8 mouse cellular contexts compared by ENCODE assay signal in the genomic region with DNA sequence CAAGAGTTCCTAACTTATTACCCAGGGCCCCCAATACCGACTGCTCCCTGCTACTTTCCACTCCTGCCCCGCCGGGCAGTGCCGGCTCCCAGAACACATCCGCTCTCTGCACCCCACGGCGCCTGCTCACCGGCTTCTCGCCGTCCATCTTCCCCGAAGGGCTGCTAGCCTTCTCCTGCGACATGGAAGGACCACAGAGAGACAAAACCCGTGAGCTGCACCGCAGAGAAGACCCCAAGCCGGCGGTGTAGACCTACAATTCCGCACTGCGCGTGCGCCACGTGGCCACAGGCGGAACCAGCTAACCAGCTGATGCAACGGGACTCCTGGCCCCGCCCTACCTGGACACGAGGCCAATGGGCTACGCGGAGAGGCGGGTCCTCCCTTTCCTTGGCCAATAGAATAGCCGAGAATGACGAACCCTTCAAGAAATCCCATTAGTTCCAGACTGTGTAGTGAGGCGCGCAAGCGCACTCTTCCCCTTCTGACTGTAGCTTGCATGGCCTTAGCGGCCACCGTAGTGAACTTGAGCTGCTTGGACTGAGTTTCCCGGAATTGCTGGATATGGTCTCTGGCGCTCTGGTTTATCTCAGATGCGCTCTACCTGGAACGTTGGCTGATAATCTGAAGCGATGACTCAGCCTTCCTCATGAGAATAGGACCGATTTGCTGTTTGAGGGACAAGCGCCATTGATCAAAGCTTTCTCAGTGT. TPM values are rescaled to one million over a fixed set of nuclear protein-coding genes. Genes with fewer than 3 reads are reported as not detected.
DNase-seq lines count a peak whose midpoint lies in the region; ATAC-seq and TF ChIP-seq lines count a peak whose summit lies in the region.

Gene Tars (minus strand): TSS at position 310 of the 712 bp plus-strand sequence.

- H3K27me3 ChIP-seq in C2C12 (ENCODE audit: control insufficient read depth, insufficient read depth, insufficient read length) (no peaks in the 10 kb centered on the region), myocyte (ENCODE audit: control insufficient read depth, insufficient read depth, insufficient read length) (no peaks in the 10 kb centered on the region)
- H3K27me3 ChIP-seq in erythroblast, embryonic 14.5 days (ENCODE audit: control insufficient read depth) = peaks cover 9% of the 10 kb centered on the region; the same call in 1 of the 2 replicates
- no peaks in the 10 kb centered on the region for H3K27me3 ChIP-seq in heart, embryonic 11.5 days (ENCODE audit: control insufficient read depth, insufficient read depth, low read length)
- no peaks in the 10 kb centered on the region for H3K27me3 ChIP-seq in kidney, embryonic 16.5 days (ENCODE audit: insufficient read depth, low read length)
- no peaks in the 10 kb centered on the region for H3K27me3 ChIP-seq in liver, adult 2 months (ENCODE audit: control insufficient read depth, insufficient read depth, low read length)
- no peaks in the 10 kb centered on the region for H3K27me3 ChIP-seq in splenic B cell, adult 2 months (ENCODE audit: control insufficient read depth, insufficient read depth, low read length, poor library complexity, severe bottlenecking)

- H3K4me1 ChIP-seq in erythroblast, embryonic 14.5 days (ENCODE audit: control insufficient read depth) = peaks cover 26% of the 10 kb centered on the region
- peaks cover 12% of the 10 kb centered on the region for H3K4me1 ChIP-seq in heart, embryonic 11.5 days (ENCODE audit: control insufficient read depth, insufficient read depth, low read length)
- H3K4me1 ChIP-seq in kidney, embryonic 16.5 days (ENCODE audit: insufficient read depth, low read length) = peaks cover 7% of the 10 kb centered on the region
- peaks cover 20% of the 10 kb centered on the region for H3K4me1 ChIP-seq in liver, adult 2 months (ENCODE audit: control insufficient read depth, insufficient read depth, low read length)

- H3K79me2 ChIP-seq in C2C12 (ENCODE audit: control insufficient read depth, insufficient read depth) (peaks cover 50% of the 10 kb centered on the region), myocyte (ENCODE audit: control insufficient read depth, insufficient read depth) (peaks cover 49% of the 10 kb centered on the region)
- peaks cover 19% of the 10 kb centered on the region; the same call in 1 of the 2 replicates for H3K79me2 ChIP-seq in liver, adult 2 months (ENCODE audit: control insufficient read depth, insufficient read depth, low read length)

- H3K79me3 ChIP-seq in C2C12 (ENCODE audit: low read depth) = peaks cover 42% of the 10 kb centered on the region

- under 1% methylated on average over 42 of the region's 42 CpGs for WGBS in heart, embryonic 11.5 days (ENCODE audit: insufficient replicate concordance)
- under 1% methylated on average over 42 of the region's 42 CpGs for WGBS in kidney, embryonic 16.5 days
- WGBS in liver, adult 2 months = under 1% methylated on average over 42 of the region's 42 CpGs

- no peak for TF ChIP-seq CTCF in C2C12 (IDR thresholded peaks at IDR 0.05; ENCODE audit: control insufficient read depth, insufficient read depth, insufficient read length)
- TF ChIP-seq CTCF in brain, embryonic 14.5 days (IDR thresholded peaks at IDR 0.05; ENCODE audit: borderline replicate concordance, extremely low read depth, insufficient read depth, insufficient read length) = 0 out of 2 replicates have a peak, but pooled peaks have one; percentile 2
- TF ChIP-seq CTCF in liver, adult 2 months (IDR thresholded peaks at IDR 0.05; ENCODE audit: low read depth, low read length) = no peak

- H3ac ChIP-seq in C2C12 (ENCODE audit: control insufficient read depth, insufficient read length, low read depth) (peak within 1 kb of the TSS; percentile 97), myocyte (ENCODE audit: control insufficient read depth, insufficient read length) (peak within 1 kb of the TSS; percentile 42)

- H3K9ac ChIP-seq in heart, embryonic 11.5 days (ENCODE audit: low read depth, low read length) = peak within 1 kb of the TSS; percentile 88
- H3K9ac ChIP-seq in kidney, embryonic 16.5 days (replicated peaks; ENCODE audit: low read length) = peak within 1 kb of the TSS; percentile 88
- peak within 1 kb of the TSS; percentile 91 for H3K9ac ChIP-seq in liver, adult 2 months (ENCODE audit: low read depth, low read length)

- H3K4me3 ChIP-seq in C2C12 (ENCODE audit: insufficient read depth, poor library complexity, severe bottlenecking) = peak within 1 kb of the TSS; percentile 100
- H3K4me3 ChIP-seq in erythroblast, embryonic 14.5 days (replicated peaks) = peak within 1 kb of the TSS; percentile 83
- peak within 1 kb of the TSS; percentile 85 for H3K4me3 ChIP-seq in heart, embryonic 11.5 days (ENCODE audit: low read depth, low read length)
- peak within 1 kb of the TSS; percentile 91 for H3K4me3 ChIP-seq in kidney, embryonic 16.5 days (ENCODE audit: low read length)
- peak within 1 kb of the TSS; percentile 93 for H3K4me3 ChIP-seq in liver, adult 2 months (ENCODE audit: insufficient read depth, low read depth, low read length)
- peak within 1 kb of the TSS; percentile 96 for H3K4me3 ChIP-seq in myocyte

- peak; percentile 100 for DNase-seq in brain, embryonic 14.5 days (ENCODE audit: low read depth)
- peak; percentile 99 for DNase-seq in liver, adult 2 months (ENCODE audit: extremely low read depth, low read depth, low spot score)
- DNase-seq in splenic B cell, adult 2 months (ENCODE audit: low read depth, low spot score) = peak; percentile 99

- H3K9me3 ChIP-seq in erythroblast, embryonic 14.5 days (ENCODE audit: control insufficient read depth, low read length) = no peaks in the 10 kb centered on the region
- H3K9me3 ChIP-seq in heart, embryonic 11.5 days (replicated peaks; ENCODE audit: control insufficient read depth, low read length) = no peaks in the 10 kb centered on the region
- no peaks in the 10 kb centered on the region for H3K9me3 ChIP-seq in kidney, embryonic 16.5 days (ENCODE audit: low read length)

- TF ChIP-seq POLR2A in brain, embryonic 14.5 days (IDR thresholded peaks at IDR 0.05; ENCODE audit: borderline replicate concordance, extremely low read depth, insufficient read depth, insufficient read length, poor library complexity, severe bottlenecking) = peak; percentile 28; the same call in 1 of the 2 replicates
- TF ChIP-seq POLR2A in liver, adult 2 months (IDR thresholded peaks at IDR 0.05; ENCODE audit: extremely low read depth, insufficient read depth, low read length) = peak; percentile 75
- TF ChIP-seq POLR2A in myocyte (IDR thresholded peaks at IDR 0.05; ENCODE audit: insufficient read length, low read depth) = peak; percentile 90

- ATAC-seq in heart, embryonic 11.5 days (replicated peaks; ENCODE audit: insufficient number of reproducible peaks, low FRiP score, low TSS enrichment) = peak; percentile 100
- ATAC-seq in kidney, embryonic 16.5 days (ENCODE audit: low FRiP score, low TSS enrichment) = peak; percentile 100

- peaks cover 34% of the 10 kb centered on the region for H3K36me3 ChIP-seq in C2C12 (ENCODE audit: control insufficient read depth, insufficient read depth)
- H3K36me3 ChIP-seq in erythroblast, embryonic 14.5 days (ENCODE audit: control insufficient read depth) = peaks cover 30% of the 10 kb centered on the region
- no peaks in the 10 kb centered on the region; the same call in 1 of the 2 replicates for H3K36me3 ChIP-seq in heart, embryonic 11.5 days (ENCODE audit: control insufficient read depth, insufficient read depth, low read length)
- peaks cover 13% of the 10 kb centered on the region; the same call in 1 of the 2 replicates for H3K36me3 ChIP-seq in kidney, embryonic 16.5 days (ENCODE audit: insufficient read depth, low read length)
- H3K36me3 ChIP-seq in liver, adult 2 months (ENCODE audit: control insufficient read depth, insufficient read depth, low read length) = peaks cover 4% of the 10 kb centered on the region; the same call in 1 of the 2 replicates
- H3K36me3 ChIP-seq in myocyte (ENCODE audit: control insufficient read depth, insufficient read depth) = peaks cover 30% of the 10 kb centered on the region
- no peaks in the 10 kb centered on the region for H3K36me3 ChIP-seq in splenic B cell, adult 2 months (ENCODE audit: control insufficient read depth, insufficient read depth, low read length, poor library complexity, severe bottlenecking)

- H3K4me2 ChIP-seq in heart, embryonic 11.5 days = peak within 1 kb of the TSS; percentile 87
- H3K4me2 ChIP-seq in kidney, embryonic 16.5 days (replicated peaks; ENCODE audit: low read depth, low read length) = peak within 1 kb of the TSS; percentile 92
- peak within 1 kb of the TSS; percentile 91 for H3K4me2 ChIP-seq in myocyte (ENCODE audit: low read depth)

- peak within 1 kb of the TSS; percentile 50 for H3K27ac ChIP-seq in heart, embryonic 11.5 days (ENCODE audit: low read depth, low read length)
- H3K27ac ChIP-seq in kidney, embryonic 16.5 days (ENCODE audit: low read length) = peak within 1 kb of the TSS; percentile 62; the same call in 1 of the 2 replicates
- H3K27ac ChIP-seq in liver, adult 2 months (replicated peaks; ENCODE audit: insufficient read depth, low read depth, low read length) = peak within 1 kb of the TSS; percentile 87

TF ChIP-seq in C2C12, 6 proteins besides CTCF, POLR2A, EP300 and RAD21 (continues in another document):
- TF ChIP-seq MYOD1 (IDR thresholded peaks at IDR 0.05; ENCODE audit: control insufficient read depth, insufficient read length, low read depth) (no peak), FOSL1 (IDR thresholded peaks at IDR 0.05; ENCODE audit: insufficient read depth, low read length, poor library complexity, severe bottlenecking) (no peak), CEBPB (IDR thresholded peaks at IDR 0.05; ENCODE audit: low read depth) (peak; percentile 51), USF1 (IDR thresholded peaks at IDR 0.05; ENCODE audit: low read depth) (peak; percentile 88), MYOG (IDR thresholded peaks at IDR 0.05; ENCODE audit: control insufficient read depth, extremely low read depth, insufficient read length) (no peak)

TF ChIP-seq in myocyte, 11 proteins besides CTCF, POLR2A, EP300 and RAD21 (continues in another document):
- TF ChIP-seq SRF (IDR thresholded peaks at IDR 0.05; ENCODE audit: control insufficient read depth, insufficient read length, low read depth) (peak; percentile 97), USF1 (IDR thresholded peaks at IDR 0.05; ENCODE audit: low read depth) (peak; percentile 88), MYOD1 (IDR thresholded peaks at IDR 0.05; ENCODE audit: control insufficient read depth in 1 of 3, insufficient read length in 2 of 3, low read depth in 2 of 3) (peak in 1 of 3 experiments; percentile 44), MYOG (IDR thresholded peaks at IDR 0.05; ENCODE audit: control insufficient read depth in 1 of 3, insufficient read depth in 1 of 3, insufficient read length in 2 of 3, low read depth in 2 of 3) (peak in 1 of 3 experiments; percentile 6)

RNA-seq across cellular contexts. Expression of gene Tars, which starts in this region (rescaled TPM):
- 84.9 TPM for polyA plus RNA-seq in C2C12 (2012; fragmentation: generic; extraction: Trizol)
- 43.5 and 45.4 TPM in 2 replicates for polyA plus RNA-seq in brain, embryonic 14.5 days (2012; rRNA removed)
- 2.1 and 2.5 TPM in 2 replicates for polyA plus RNA-seq in erythroblast, embryonic 14.5 days (2012)
- 51.6 and 52.0 TPM in 2 replicates for polyA plus RNA-seq in heart, embryonic 11.5 days (2014; fragmentation: Nextera tagmentation; extraction: Ambion mirVana)
- polyA plus RNA-seq in kidney, embryonic 16.5 days (2015; fragmentation: Nextera tagmentation; extraction: Ambion mirVana) = 65.9 and 66.9 TPM in 2 replicates
- 49.4 and 52.6 TPM in 2 replicates for total RNA-seq in liver, adult 2 months (2014; rRNA removed)
- 35.9 and 40.9 TPM in 2 replicates for polyA plus RNA-seq in liver, adult 2 months (2012; rRNA removed)
- 138 TPM for polyA plus RNA-seq in myocyte (2012; fragmentation: generic; extraction: Trizol)

Comparison
In these comparisons a context has a peak if more than half of its experiments do, and no peak if none do; other contexts are left out.
1. Peak in every context shown above with its lines: DNase-seq, ATAC-seq, H3K4me3 ChIP-seq and H3K27ac ChIP-seq.
2. RNA of gene Tars (polyA plus RNA-seq): 138 TPM in myocyte (single experiment), 84.9 TPM in C2C12 (single experiment), 65.9 to 66.9 TPM in kidney, embryonic 16.5 days, 51.6 to 52.0 TPM in heart, embryonic 11.5 days, 43.5 to 45.4 TPM in brain, embryonic 14.5 days and 35.9 to 40.9 TPM in liver, adult 2 months; 2.1 to 2.5 TPM in erythroblast, embryonic 14.5 days; every median in the first group is over 10 times any median in the second.
3. POLR2A ChIP-seq: peak in every context shown above with its lines; median percentile 90 in myocyte; 75 in liver, adult 2 months; 28 in brain, embryonic 14.5 days.